Comparison of ENCODE assay signal across 13 mouse cellular contexts in the genomic region with DNA sequence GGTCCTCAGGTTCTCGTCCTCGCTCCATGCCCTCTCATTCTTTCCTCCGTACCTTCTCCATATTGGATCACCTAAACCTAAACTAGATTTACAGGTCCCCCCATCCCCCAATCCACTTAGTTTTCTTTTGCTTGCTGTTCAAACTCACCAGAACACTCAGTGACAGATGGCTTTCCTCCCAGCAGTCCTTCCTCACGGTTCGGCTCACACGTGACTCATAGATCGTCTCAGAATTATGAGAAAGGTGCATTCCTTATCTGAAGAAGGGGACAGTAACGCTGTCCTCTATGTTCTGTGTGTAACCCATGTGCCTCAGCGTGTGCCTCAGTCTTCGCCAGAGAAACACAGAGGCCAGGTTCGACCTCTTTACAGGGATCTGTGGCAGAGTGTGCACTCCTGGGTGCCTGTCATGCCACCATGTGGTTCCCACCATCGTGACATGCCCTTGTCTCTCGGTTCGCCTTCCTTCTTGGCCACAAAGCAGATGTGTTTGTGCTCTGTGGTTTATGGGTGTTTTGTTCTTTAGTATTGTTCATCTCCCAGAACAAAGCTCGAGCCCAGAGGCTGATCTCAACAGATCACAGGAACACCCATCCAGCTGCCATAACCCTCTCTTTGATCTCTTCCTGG. TPM values are rescaled to one million over a fixed set of nuclear protein-coding genes. Genes with fewer than 3 reads are reported as not detected.
DNase-seq lines count a peak whose midpoint lies in the region; ATAC-seq and TF ChIP-seq lines count a peak whose summit lies in the region.
"Had no signal": no experiment of that assay in that cellular context is flagged by ENCODE, and none has a peak within 500 bp of the region (broad histone marks: within the 10 kb centered on the region; RNA-seq: fewer than 3 reads in every experiment).

No protein-coding gene starts in this region.

- H3K4me3 ChIP-seq in forebrain, embryonic 12.5 days (replicated peaks) = no peak overlapping the region
- H3K4me3 ChIP-seq in forebrain, postnatal 0 days (ENCODE audit: low read depth, low read length) = no peak overlapping the region
- no peak overlapping the region for H3K4me3 ChIP-seq in stomach, postnatal 0 days (ENCODE audit: low read depth, low read length)
- no peak overlapping the region for H3K4me3 ChIP-seq in kidney, embryonic 14.5 days (ENCODE audit: low read length)
- H3K4me3 ChIP-seq: kidney, embryonic 15.5 days; neural tube, embryonic 15.5 days had no signal

- peaks cover 23% of the 10 kb centered on the region for H3K4me1 ChIP-seq in forebrain, embryonic 12.5 days
- peaks cover 6% of the 10 kb centered on the region; the same call in 1 of the 2 replicates for H3K4me1 ChIP-seq in forebrain, postnatal 0 days (ENCODE audit: insufficient read depth)
- H3K4me1 ChIP-seq in stomach, postnatal 0 days (replicated peaks; ENCODE audit: control insufficient read depth, insufficient read depth) = no peaks in the 10 kb centered on the region
- H3K4me1 ChIP-seq in kidney, embryonic 14.5 days (ENCODE audit: control insufficient read depth, insufficient read depth, low read length) = no peaks in the 10 kb centered on the region
- H3K4me1 ChIP-seq: kidney, embryonic 15.5 days had no signal

- DNase-seq in forebrain, postnatal 0 days = no peak
- DNase-seq in CD8-positive naive resting alpha-beta T cell, adult 2 months (ENCODE audit: low read depth in 2 of 2, low spot score in 2 of 2) = peak; percentile 84 to 88
- DNase-seq in cerebellum, postnatal 10 days = peak; percentile 57 to 62
- peak; percentile 32 for DNase-seq in retina, postnatal 1 day
- no peak for DNase-seq in layer of hippocampus, adult 9-10 months (ENCODE audit: low spot score)
- no peak for DNase-seq in stomach, postnatal 0 days (ENCODE audit: low spot score)

- ATAC-seq in forebrain, embryonic 12.5 days (ENCODE audit: low FRiP score) = peak; percentile 39; the same call in 1 of the 2 replicates
- no peak for ATAC-seq in forebrain, postnatal 0 days
- ATAC-seq in stomach, postnatal 0 days (ENCODE audit: low FRiP score, low TSS enrichment) = no peak
- no peak for ATAC-seq in kidney, embryonic 14.5 days (ENCODE audit: low FRiP score, low TSS enrichment)

- no peaks in the 10 kb centered on the region for H3K9me3 ChIP-seq in forebrain, embryonic 12.5 days
- no peaks in the 10 kb centered on the region for H3K9me3 ChIP-seq in forebrain, postnatal 0 days (ENCODE audit: low read length)
- H3K9me3 ChIP-seq in stomach, postnatal 0 days (ENCODE audit: control insufficient read depth, low read length) = no peaks in the 10 kb centered on the region
- H3K9me3 ChIP-seq in kidney, embryonic 14.5 days (ENCODE audit: control insufficient read depth, low read length) = no peaks in the 10 kb centered on the region
- H3K9me3 ChIP-seq: kidney, embryonic 15.5 days; neural tube, embryonic 15.5 days had no signal

- no peak overlapping the region for H3K4me2 ChIP-seq in forebrain, embryonic 12.5 days
- no peak overlapping the region for H3K4me2 ChIP-seq in forebrain, postnatal 0 days (ENCODE audit: low read depth)
- no peak overlapping the region for H3K4me2 ChIP-seq in stomach, postnatal 0 days (replicated peaks; ENCODE audit: low read depth)
- no peak overlapping the region for H3K4me2 ChIP-seq in kidney, embryonic 14.5 days (replicated peaks; ENCODE audit: low read depth, low read length)
- H3K4me2 ChIP-seq: kidney, embryonic 15.5 days had no signal

- H3K9ac ChIP-seq in forebrain, embryonic 12.5 days = no peak overlapping the region
- no peak overlapping the region for H3K9ac ChIP-seq in forebrain, postnatal 0 days
- no peak overlapping the region for H3K9ac ChIP-seq in stomach, postnatal 0 days (ENCODE audit: low read length)
- H3K9ac ChIP-seq in kidney, embryonic 14.5 days (ENCODE audit: low read depth, low read length) = no peak overlapping the region
- H3K9ac ChIP-seq: kidney, embryonic 15.5 days; neural tube, embryonic 15.5 days had no signal

- no peak overlapping the region for H3K27ac ChIP-seq in forebrain, embryonic 12.5 days
- no peak overlapping the region for H3K27ac ChIP-seq in forebrain, postnatal 0 days (ENCODE audit: low read depth, low read length)
- H3K27ac ChIP-seq in stomach, postnatal 0 days (replicated peaks) = no peak overlapping the region
- no peak overlapping the region for H3K27ac ChIP-seq in kidney, embryonic 14.5 days (ENCODE audit: low read depth, low read length)
- H3K27ac ChIP-seq: kidney, embryonic 15.5 days; neural tube, embryonic 15.5 days had no signal

- 86% methylated on average over 15 of the region's 15 CpGs for WGBS in forebrain, embryonic 12.5 days
- WGBS in forebrain, postnatal 0 days = 81% methylated on average over 15 of the region's 15 CpGs
- WGBS in stomach, postnatal 0 days = 70% methylated on average over 15 of the region's 15 CpGs
- 71% methylated on average over 15 of the region's 15 CpGs for WGBS in kidney, embryonic 14.5 days

- no peaks in the 10 kb centered on the region for H3K36me3 ChIP-seq in forebrain, embryonic 12.5 days (replicated peaks)
- no peaks in the 10 kb centered on the region for H3K36me3 ChIP-seq in forebrain, postnatal 0 days (ENCODE audit: insufficient read depth)
- H3K36me3 ChIP-seq in stomach, postnatal 0 days (ENCODE audit: control insufficient read depth, insufficient read depth, low read length) = no peaks in the 10 kb centered on the region
- H3K36me3 ChIP-seq in kidney, embryonic 14.5 days (ENCODE audit: control insufficient read depth, insufficient read depth, low read length) = no peaks in the 10 kb centered on the region
- H3K36me3 ChIP-seq: kidney, embryonic 15.5 days; neural tube, embryonic 15.5 days had no signal

- no peaks in the 10 kb centered on the region for H3K27me3 ChIP-seq in forebrain, embryonic 12.5 days
- H3K27me3 ChIP-seq in forebrain, postnatal 0 days (ENCODE audit: insufficient read depth, low read length) = no peaks in the 10 kb centered on the region
- H3K27me3 ChIP-seq in stomach, postnatal 0 days (ENCODE audit: control insufficient read depth, insufficient read depth, low read length) = no peaks in the 10 kb centered on the region
- no peaks in the 10 kb centered on the region for H3K27me3 ChIP-seq in kidney, embryonic 14.5 days (ENCODE audit: control insufficient read depth, insufficient read depth, low read length)
- H3K27me3 ChIP-seq: kidney, embryonic 15.5 days; neural tube, embryonic 15.5 days had no signal

- no peak for TF ChIP-seq EP300 in stomach, postnatal 0 days (optimal IDR thresholded peaks at IDR 0.05)

- no peak for TF ChIP-seq CTCF in forebrain, postnatal 0 days (IDR thresholded peaks at IDR 0.05; ENCODE audit: low read depth)
- no peak for TF ChIP-seq CTCF in stomach, postnatal 0 days (IDR thresholded peaks at IDR 0.05; ENCODE audit: low read depth)

RNA-seq across cellular contexts. Expression of a gene that starts 44.9 kb away (rescaled TPM):
- not detected in 2 replicates for polyA plus RNA-seq in forebrain, embryonic 12.5 days (2016; fragmentation: Nextera tagmentation; extraction: Ambion mirVana)
- not detected in 2 replicates for total RNA-seq in forebrain, postnatal 0 days (2014; rRNA removed)
- not detected in 2 replicates for polyA plus RNA-seq in forebrain, postnatal 0 days (2015; fragmentation: Nextera tagmentation; extraction: Ambion mirVana)
- polyA plus RNA-seq in stomach, postnatal 0 days (2015; fragmentation: Nextera tagmentation; extraction: Ambion mirVana) = 31.5 and 39.8 TPM in 2 replicates
- not detected in 2 replicates for polyA plus RNA-seq in kidney, embryonic 14.5 days (2014; fragmentation: Nextera tagmentation; extraction: Ambion mirVana)
- total RNA-seq: ES-E14 had no signal
- polyA plus RNA-seq: heart, postnatal 0 days; limb, embryonic 11.5 days; neural tube, embryonic 15.5 days had no signal

RNA-seq across cellular contexts. Expression of a gene that starts 50.4 kb away (rescaled TPM):
- 53.3 and 56.6 TPM in 2 replicates for polyA plus RNA-seq in forebrain, embryonic 12.5 days (2016; fragmentation: Nextera tagmentation; extraction: Ambion mirVana)
- 83.8 and 91.1 TPM in 2 replicates for total RNA-seq in forebrain, postnatal 0 days (2014; rRNA removed)
- 26.3 and 32.7 TPM in 2 replicates for polyA plus RNA-seq in forebrain, postnatal 0 days (2015; fragmentation: Nextera tagmentation; extraction: Ambion mirVana)
- 20.5 and 21.8 TPM in 2 replicates for polyA plus RNA-seq in stomach, postnatal 0 days (2015; fragmentation: Nextera tagmentation; extraction: Ambion mirVana)
- polyA plus RNA-seq in kidney, embryonic 14.5 days (2014; fragmentation: Nextera tagmentation; extraction: Ambion mirVana) = 27.6 and 41.6 TPM in 2 replicates

Comparison
In these comparisons a context has a peak if more than half of its experiments do, and no peak if none do; other contexts are left out.
1. DNase-seq: peak in CD8-positive naive resting alpha-beta T cell, adult 2 months (2 of 2), cerebellum, postnatal 10 days (2 of 2) and retina, postnatal 1 day (single experiment); none in forebrain, postnatal 0 days (single experiment), layer of hippocampus, adult 9-10 months (single experiment) and stomach, postnatal 0 days (single experiment).
2. RNA of a gene that starts 44.9 kb away (polyA plus RNA-seq): 31.5 to 39.8 TPM in stomach, postnatal 0 days; not detected in kidney, embryonic 14.5 days, not detected in forebrain, embryonic 12.5 days and not detected in forebrain, postnatal 0 days; every median in the first group is over 10 times any median in the second.